Mouse (Mus musculus): ENCODE results near the gene Adam17.

The Adam17 gene

GRCm38 (mm10) chr12:21353681-21354080 is 19.8 kb downstream of the Adam17 start:
- in situ Hi-C loops (cut with MboI): no loop called here

- in situ Hi-C loops (cut with MboI): no loop called here
Measured at GRCm38 (mm10) chr12:21350113-21350876, 23.1 kb downstream of the Adam17 start.

GRCm38 (mm10) chr12:21346972-21347371 is 26.5 kb downstream of the Adam17 start:
- in situ Hi-C loops (cut with MboI): no loop called here

GRCm38 (mm10) chr12:21340674-21341073 is 32.8 kb downstream of the Adam17 start:
- in situ Hi-C loops (cut with MboI): no loop called here

GRCm38 (mm10) chr12:21337171-21337570 is 36.3 kb downstream of the Adam17 start:
- in situ Hi-C loops (cut with MboI): no loop called here

- in situ Hi-C loops (cut with MboI): no loop called here
Measured at GRCm38 (mm10) chr12:21335869-21336268, 37.6 kb downstream of the Adam17 start.

DNA sequence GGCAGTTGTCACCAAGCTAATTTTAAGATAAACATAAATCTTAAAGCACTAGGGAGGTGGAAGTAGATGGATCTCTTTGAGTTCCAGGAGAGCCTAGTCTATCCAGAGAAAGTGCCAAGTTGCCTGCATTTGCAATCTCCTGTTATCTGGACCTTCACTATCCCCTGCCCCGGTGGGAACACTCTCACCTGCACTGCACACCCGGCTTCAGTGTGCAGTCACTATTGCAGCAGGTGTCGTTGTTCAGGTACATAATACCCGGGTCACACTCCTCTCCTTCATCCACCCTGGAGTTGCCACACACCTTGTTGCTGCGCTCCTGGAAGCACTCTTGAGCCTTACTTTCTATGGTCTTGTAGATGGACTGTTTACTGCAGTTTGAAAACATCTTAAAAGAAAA is 39.7 kb downstream of the Adam17 start:
- in situ Hi-C loops (cut with MboI): no loop called here

DNA sequence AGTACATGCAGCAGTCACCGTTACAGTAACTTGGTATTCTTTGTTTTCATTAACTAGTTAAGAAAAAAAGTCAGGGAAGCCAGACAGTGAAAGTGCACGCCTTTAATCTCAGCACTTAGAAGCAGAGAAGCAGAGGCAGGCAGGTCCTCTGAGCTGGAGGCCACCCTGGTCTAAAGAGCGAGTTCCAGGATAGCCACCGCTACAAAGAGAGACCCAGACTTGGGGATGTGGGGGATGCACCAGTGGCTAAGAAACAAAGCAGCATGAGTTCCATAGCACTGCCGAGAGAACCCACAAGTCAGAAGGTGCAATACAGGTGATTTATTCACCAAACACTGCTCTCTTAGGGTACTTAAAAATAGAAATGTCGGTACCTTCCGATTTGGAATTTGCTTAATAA is 40.4 kb downstream of the Adam17 start:
- in situ Hi-C loops (cut with MboI): no loop called here

DNA sequence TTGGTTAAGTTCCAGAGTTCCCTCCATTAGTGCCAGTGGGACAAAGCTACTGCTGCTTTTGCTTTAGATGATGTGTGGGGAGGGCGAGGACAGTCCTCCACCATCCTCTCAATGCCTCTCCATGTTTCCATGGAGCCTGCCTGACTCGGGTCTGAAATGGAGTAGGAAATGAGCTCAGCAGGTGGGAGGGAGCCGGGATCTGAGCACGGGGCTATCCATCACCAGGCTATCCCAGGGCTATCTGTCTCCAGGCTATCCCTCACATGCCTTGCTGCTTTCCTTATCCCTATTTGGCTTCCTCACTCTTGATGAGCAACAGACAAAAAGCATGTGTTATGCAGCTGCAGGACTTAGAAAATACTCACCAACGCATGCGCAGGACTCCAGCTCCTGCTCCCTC is 41.7 kb downstream of the Adam17 start:
- in situ Hi-C loops (cut with MboI): no loop called here

GRCm38 (mm10) chr12:21330961-21331576 is 42.4 kb downstream of the Adam17 start:
- in situ Hi-C loops (cut with MboI): no loop called here

DNA sequence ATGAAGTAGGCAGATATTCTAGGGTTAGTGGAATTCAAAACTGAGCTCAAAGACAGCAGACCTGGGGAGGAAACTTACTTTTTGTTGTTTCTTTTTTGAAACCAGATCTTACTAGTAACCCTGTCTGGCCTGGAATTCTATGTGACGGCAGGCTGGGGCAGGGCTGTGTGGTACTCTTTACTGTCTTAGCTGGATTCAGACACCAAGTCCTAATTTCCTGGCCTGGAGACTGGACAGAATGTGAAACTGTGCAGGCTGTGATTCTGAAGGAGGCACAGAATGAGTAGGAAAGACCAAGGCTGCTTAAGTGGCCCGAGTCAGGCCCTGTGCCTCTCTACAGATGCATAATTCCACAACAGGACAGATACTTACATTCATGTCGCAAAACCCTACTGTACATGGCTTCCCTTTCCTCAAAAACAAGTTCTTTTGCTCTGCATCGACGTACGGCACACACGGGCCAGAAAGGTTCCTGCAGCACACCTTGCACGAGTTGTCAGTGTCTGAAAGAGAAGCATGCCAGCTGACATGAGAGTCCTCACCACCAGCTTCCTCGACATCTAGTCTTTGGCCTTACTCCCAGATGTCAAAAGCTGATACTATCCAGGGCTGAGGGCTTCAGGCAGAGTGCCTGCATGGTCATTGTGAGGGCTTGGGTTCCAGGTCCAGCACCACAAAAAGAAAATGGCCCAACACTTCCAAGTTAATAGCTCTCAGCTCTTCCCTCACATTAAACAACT is 43.6 kb downstream of the Adam17 start:
- in situ Hi-C loops (cut with MboI): no loop called here

- in situ Hi-C loops (cut with MboI): no loop called here
Measured at GRCm38 (mm10) chr12:21326325-21326724, 47.1 kb downstream of the Adam17 start.

DNA sequence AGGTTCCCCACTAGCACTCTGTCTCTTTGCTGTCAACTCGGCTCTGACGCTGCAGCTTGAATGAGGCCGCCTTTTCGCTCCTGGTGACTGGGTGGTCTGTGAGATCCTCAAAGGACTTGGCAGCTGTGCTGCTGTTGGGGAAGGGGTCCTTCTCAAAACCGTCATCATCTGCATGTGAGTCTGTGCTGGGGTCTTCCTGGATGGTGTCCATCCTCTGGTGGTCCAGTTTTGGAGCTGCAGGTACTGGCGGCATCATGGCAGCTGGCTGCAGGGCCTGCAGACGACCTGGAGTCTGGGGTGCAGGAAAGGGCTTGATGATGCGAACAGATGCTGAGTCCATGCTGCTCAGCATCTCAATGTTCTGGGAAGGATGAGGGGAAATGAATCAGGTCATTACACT is 48.2 kb downstream of the Adam17 start:
- in situ Hi-C loops (cut with MboI): no loop called here

GRCm38 (mm10) chr12:21324101-21324500 is 49.3 kb downstream of the Adam17 start:
- in situ Hi-C loops (cut with MboI): no loop called here

DNA sequence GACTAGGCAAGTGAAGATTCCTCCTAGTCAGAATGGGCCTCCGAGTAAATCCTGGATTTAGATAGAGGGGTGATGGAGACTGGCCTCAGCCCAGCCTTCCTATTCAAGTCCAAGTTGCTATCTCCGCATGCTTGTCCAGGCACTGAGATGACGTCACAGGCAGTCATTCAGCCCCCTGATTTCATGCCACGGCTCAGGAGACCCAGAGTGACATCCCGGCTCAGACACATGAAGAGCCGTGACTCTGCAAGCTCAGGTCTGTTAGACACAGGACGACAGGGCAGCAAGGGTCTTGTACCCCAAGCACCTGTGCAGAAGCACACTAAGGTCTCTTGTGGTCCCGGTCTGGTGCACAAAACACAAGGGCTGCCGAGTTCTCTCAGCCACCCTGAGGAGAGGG is 50.6 kb downstream of the Adam17 start:
- in situ Hi-C loops (cut with MboI): no loop called here

GRCm38 (mm10) chr12:21322296-21322695 is 51.1 kb downstream of the Adam17 start:
- in situ Hi-C loops (cut with MboI): no loop called here

GRCm38 (mm10) chr12:21321170-21321569 is 52.3 kb downstream of the Adam17 start:
- in situ Hi-C loops (cut with MboI): no loop called here

GRCm38 (mm10) chr12:21320317-21320716 is 53.1 kb downstream of the Adam17 start:
- in situ Hi-C loops (cut with MboI): no loop called here

DNA sequence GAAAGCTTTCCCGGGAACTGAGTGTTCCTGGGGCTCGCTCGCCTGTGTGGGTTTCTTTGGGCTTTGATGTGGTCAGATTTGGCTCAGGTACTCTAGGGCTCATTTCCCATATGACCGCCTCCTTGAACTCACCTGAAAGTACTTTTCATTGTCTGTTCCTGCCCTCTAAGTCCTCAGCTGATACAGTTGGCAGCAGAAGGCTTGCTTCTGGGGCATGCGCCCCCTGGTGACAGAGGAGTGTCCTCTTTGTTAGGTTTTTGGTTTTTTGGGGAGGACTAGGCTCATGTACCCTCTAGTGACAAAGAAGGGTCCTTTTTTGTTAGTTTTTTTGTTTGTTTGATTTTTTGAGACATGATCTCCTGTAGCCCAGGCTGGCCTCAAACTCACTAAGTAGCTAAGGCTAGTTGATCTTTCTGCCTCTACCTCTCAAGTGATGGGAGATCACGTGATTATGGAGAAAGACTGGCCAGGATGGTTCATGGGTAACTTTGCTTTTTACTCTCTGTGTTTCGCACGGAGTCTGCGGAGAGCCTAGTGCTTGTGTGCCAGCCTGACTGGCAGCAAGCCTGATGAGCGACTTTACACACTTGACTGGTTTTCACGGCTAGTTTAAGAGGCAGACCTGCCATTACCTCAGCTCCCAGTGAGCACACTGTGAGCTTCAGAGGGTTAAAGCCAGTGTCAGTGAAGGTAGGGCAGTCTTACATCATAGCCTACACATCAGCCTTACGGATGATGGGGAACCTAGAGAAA is 55.1 kb downstream of the Adam17 start:
- in situ Hi-C loops (cut with MboI): no loop called here

GRCm38 (mm10) chr12:21316869-21317265 is 56.6 kb downstream of the Adam17 start:
- in situ Hi-C loops (cut with MboI): no loop called here

- in situ Hi-C loops (cut with MboI): no loop called here
Measured at GRCm38 (mm10) chr12:21315923-21316868, 57.2 kb downstream of the Adam17 start, which contains the start of gene Iah1. TSS of gene Iah1 (plus strand) at chr12:21316389.
